Mouse (Mus musculus) embryonic fibroblast, embryonic 13.5 days (primary cell): ENCODE results near the gene Lrrc51.

Experiments used
- CTCF ChIP-seq: IDR thresholded peaks from 2 replicates; pipeline ENCODE4 v1.5.1; 2011; ENCODE audit warnings: mild to moderate bottlenecking, control low read depth, low read length, moderate library complexity, borderline replicate concordance; ENCODE audit not compliant: insufficient read depth
- POLR2A ChIP-seq: IDR thresholded peaks from 2 replicates; pipeline ENCODE4 v1.6.1; 2011; ENCODE audit warnings: low read depth, mild to moderate bottlenecking, control low read depth, low read length, moderate library complexity

- TF ChIP-seq CTCF: no peak
- TF ChIP-seq POLR2A: no peak
These were observed 51.1 kb downstream of the Lrrc51 start for GRCm38 (mm10) chr7:101882413-101883154.
